Mouse (Mus musculus) B cell, adult 67 days (primary cell): ENCODE measurements around the gene Kdelc1. TPM values are rescaled to one million over a fixed set of nuclear protein-coding genes. Genes with fewer than 3 reads are reported as not detected.

Source experiments
- total RNA-seq, 2 experiments: library from RNA; stranded (reverse); gene quantifications; 4 replicates each; pipeline ENCODE4 v1.2.4; 2023

Gene Kdelc1
- 1 to 10 TPM; 2.9 to 3.4 TPM for total RNA-seq

GRCm38 (mm10) chr1:44118239-44119054, at the start of gene Kdelc1, which contains the start of gene Bivm:
TSS of gene Kdelc1 (minus strand) at chr1:44118808.
TSS of gene Bivm (plus strand) at chr1:44118957.

DNA sequence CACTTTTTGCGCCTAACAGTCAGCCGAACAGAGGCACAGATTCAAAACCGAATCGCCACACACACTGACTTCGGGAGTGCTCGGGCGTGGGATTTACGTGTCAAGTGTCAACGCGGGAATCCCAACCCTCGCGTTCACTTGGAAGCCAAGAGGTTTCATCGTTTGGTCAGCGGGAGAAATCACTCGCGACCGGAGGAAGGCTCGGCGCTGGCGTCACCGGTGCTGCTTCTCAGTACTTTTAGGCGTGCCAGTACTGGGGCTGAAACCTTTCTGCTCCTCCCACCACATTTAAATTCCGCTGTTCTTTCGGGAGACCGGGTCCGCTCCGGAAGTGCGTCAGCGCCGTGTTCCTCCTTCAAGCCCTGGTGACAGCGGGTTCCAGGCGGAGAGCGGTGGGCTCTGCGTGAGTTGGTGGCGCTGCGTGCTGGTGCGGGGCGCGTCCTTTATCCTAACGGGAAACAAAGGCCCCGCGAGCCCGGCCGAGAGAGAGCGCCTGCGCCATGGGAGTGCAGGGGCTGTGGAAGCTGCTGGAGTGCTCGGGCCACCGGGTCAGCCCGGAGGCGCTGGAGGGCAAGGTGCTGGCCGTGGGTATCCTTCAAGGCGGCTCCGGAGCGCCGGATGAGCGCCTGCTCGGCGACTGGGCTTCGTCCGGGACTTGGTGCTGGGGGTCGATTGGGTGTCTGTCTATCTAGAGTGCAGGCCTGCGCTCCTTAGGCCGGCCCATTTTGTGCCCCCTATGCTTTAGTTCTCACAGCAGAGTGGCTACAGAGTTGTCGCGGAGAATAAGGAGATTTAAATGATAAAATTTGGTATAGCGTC, 29.2 kb upstream of the Kdelc1 start, which contains the start of gene Ercc5:
Gene Ercc5, plus strand, starts transcription at position 182 of the 819 bp plus-strand sequence.

GRCm38 (mm10) chr1:44102259-44102717, 16.3 kb downstream of the Kdelc1 start, which contains the start of gene Tex30:
TSS of gene Tex30 (minus strand) at chr1:44102441.

GRCm38 (mm10) chr1:44061836-44062235, 56.8 kb downstream of the Kdelc1 start, which contains the start of gene Gm8251:
TSS of gene Gm8251 (minus strand) at chr1:44061936.

Other genes with a start within 250 kb of the Kdelc1 start
- gene Tpp2, start 185.2 kb downstream of the Kdelc1 start, total RNA-seq: 10 to 100 TPM; 79.3 to 91.7 TPM
- gene Mettl21c, start 98.8 kb downstream of the Kdelc1 start, total RNA-seq: not detected
- under 1 TPM; 0.50 to 0.75 TPM for gene Gm8251, start 56.9 kb downstream of the Kdelc1 start, total RNA-seq
- 10 to 100 TPM; 39.5 to 42.9 TPM for gene Tex30, start 16.4 kb downstream of the Kdelc1 start, total RNA-seq
- 1 to 10 TPM; 3.8 to 5.7 TPM for gene Bivm, start 149 bp upstream of the Kdelc1 start, total RNA-seq
- 10 to 100 TPM; 25.2 to 25.9 TPM for gene Ercc5, start 28.9 kb upstream of the Kdelc1 start, total RNA-seq
- not detected for gene Mettl21e, start 100.2 kb upstream of the Kdelc1 start, total RNA-seq